Mouse (Mus musculus): ENCODE data around the gene Klf16. TPM values are rescaled to one million over a fixed set of nuclear protein-coding genes. Genes with fewer than 3 reads are reported as not detected.

The Klf16 gene
- polyA plus RNA-seq, 1 experiment from 2014 or later, result 7.2 TPM

DNA sequence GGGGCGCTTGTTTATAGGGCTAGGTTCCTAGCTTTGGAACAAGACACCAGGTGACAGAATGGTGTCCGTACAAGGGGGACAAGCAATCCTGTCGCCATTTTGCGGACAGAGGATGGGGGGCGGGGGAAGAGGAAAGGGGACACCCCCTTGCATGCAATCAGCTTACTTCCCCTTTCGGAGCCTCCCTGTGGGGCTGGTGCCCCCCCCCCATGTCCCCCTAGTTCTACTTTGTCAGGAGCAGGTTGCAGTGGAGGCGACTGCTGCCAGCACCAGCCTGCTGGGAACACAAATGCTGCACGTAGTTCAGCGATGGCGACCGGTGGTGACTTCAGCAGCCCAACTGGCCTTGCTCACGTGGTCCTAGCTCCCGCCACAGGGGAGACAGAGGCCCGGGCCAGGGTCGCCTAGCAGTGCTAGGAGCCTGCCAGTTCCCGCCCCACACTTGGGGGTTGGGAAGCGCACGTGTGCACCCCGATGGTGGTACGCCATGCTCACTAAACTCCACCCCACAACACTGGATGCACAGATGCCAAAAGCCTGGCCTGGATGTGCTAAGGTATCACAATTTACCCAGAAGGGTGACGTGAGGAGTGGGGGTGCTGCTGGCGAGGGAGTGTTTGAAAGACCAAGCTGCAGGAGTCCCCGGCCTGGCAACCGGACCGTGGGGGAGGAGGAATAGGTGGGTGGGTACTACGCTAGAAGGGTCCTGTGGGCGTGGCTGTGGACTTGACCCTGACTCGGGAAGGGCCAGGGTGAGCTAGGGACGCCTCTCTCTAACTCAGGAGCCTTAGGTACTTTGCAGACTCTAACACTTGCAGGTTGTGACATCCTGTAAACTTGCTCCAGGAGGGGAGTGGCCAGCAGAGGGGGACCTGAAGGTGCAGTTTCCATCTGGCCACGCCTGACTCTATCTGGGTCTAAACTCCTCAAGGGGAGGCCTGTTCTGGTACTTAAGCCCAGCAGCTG, 6.0 kb downstream of the Klf16 start:
- Histone ChIP-seq H3K36me3 (ENCODE audit: insufficient read depth, low read length) (no peaks in the 10 kb centered on the region), H3K4me3 (ENCODE audit: low read depth, low read length) (no peak overlapping the region; the same call in 1 of the 2 replicates), H3K4me1 (ENCODE audit: insufficient read depth, low read depth, low read length) (peaks cover 17% of the 10 kb centered on the region), H3K4me2 (replicated peaks; ENCODE audit: low read depth, low read length) (peak overlapping the region; percentile 28), H3K27me3 (replicated peaks; ENCODE audit: insufficient read depth, low read length) (no peaks in the 10 kb centered on the region), H3K9me3 (ENCODE audit: low read length) (no peaks in the 10 kb centered on the region), H3K9ac (replicated peaks; ENCODE audit: low read depth) (no peak overlapping the region), H3K27ac (ENCODE audit: low read length) (no peak overlapping the region)
- 26% methylated on average over 30 of the region's 30 CpGs for WGBS
- DNase-seq (ENCODE audit: low spot score), result peak; percentile 69
- TF ChIP-seq CTCF (IDR thresholded peaks at IDR 0.05), result no peak
- TF ChIP-seq EP300 (IDR thresholded peaks at IDR 0.05), result no peak
- peak; percentile 47 for ATAC-seq

GRCm38 (mm10) chr10:80570419-80570818, 6.7 kb downstream of the Klf16 start:
- H3K27ac ChIP-seq (ENCODE audit: low read length), result no peak overlapping the region
- H3K4me1 ChIP-seq (ENCODE audit: insufficient read depth, low read depth, low read length), result peaks cover 11% of the 10 kb centered on the region; the same call in 1 of the 2 replicates
- 85% methylated on average over 10 of the region's 10 CpGs for WGBS
- H3K36me3 ChIP-seq (ENCODE audit: insufficient read depth, low read length), result no peaks in the 10 kb centered on the region
- TF ChIP-seq EP300 (IDR thresholded peaks at IDR 0.05) (no peak), CTCF (IDR thresholded peaks at IDR 0.05) (no peak)
- H3K4me3 ChIP-seq (ENCODE audit: low read depth, low read length), result no peak overlapping the region
- no peaks in the 10 kb centered on the region for H3K9me3 ChIP-seq (ENCODE audit: low read length)
- ATAC-seq (no peak), DNase-seq (ENCODE audit: low spot score) (no peak)
- H3K4me2 ChIP-seq (replicated peaks; ENCODE audit: low read depth, low read length), result peak overlapping the region; percentile 31
- no peaks in the 10 kb centered on the region for H3K27me3 ChIP-seq (replicated peaks; ENCODE audit: insufficient read depth, low read length)
- no peak overlapping the region for H3K9ac ChIP-seq (replicated peaks; ENCODE audit: low read depth)

DNA sequence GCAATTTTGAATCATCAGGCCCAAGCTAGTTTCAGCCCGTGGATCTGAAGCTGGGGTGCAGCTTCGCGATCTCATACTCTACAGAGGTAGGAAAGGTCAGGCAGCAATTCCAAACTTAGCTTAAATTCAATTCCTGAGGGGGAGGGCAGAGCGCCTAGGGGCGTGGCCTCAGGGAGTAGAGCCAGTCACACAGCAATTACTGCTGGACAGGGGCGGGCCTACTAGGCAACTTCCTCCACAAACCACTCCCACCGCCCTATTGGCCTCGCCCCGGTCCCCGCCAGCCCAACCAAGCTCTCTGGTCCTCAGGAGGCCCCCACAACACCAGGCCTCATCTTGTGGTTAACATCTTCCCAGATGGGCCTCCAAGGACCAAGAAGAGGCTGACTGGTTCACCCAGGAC, 7.5 kb downstream of the Klf16 start:
- ATAC-seq (peak; percentile 78), DNase-seq (ENCODE audit: low spot score) (peak; percentile 93)
- 33% methylated on average over 10 of the region's 10 CpGs for WGBS
- Histone ChIP-seq H3K9me3 (ENCODE audit: low read length) (no peaks in the 10 kb centered on the region), H3K36me3 (ENCODE audit: insufficient read depth, low read length) (no peaks in the 10 kb centered on the region), H3K9ac (replicated peaks; ENCODE audit: low read depth) (no peak overlapping the region), H3K27me3 (replicated peaks; ENCODE audit: insufficient read depth, low read length) (no peaks in the 10 kb centered on the region), H3K4me3 (ENCODE audit: low read depth, low read length) (0 out of 2 replicates have a peak overlapping the region, but pooled peaks have one; percentile 1), H3K4me1 (ENCODE audit: insufficient read depth, low read depth, low read length) (peaks cover 11% of the 10 kb centered on the region; the same call in 1 of the 2 replicates), H3K27ac (ENCODE audit: low read length) (no peak overlapping the region), H3K4me2 (replicated peaks; ENCODE audit: low read depth, low read length) (peak overlapping the region; percentile 31)
- no peak for TF ChIP-seq CTCF (IDR thresholded peaks at IDR 0.05)
- TF ChIP-seq EP300 (IDR thresholded peaks at IDR 0.05), result no peak

DNA sequence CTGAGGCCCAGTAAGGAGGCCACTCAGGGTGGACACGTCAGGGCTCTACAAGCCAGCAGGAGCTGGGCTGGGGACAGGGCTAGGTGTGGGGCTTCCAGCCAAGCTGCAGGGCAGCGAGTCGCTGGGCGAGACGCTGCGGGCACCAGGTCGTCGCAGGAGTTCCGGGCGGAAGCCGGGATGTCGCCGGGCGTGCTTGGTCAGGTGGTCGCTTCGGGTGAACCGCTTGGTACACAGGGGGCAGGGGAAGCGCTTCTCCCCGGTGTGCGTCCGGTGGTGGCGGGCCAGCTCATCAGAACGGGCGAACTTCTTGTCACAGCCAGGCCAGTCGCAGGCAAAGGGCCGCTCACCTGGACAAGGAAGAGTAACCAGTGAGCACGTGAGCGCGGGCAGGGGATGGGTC, 8.2 kb downstream of the Klf16 start:
- H3K4me3 ChIP-seq (ENCODE audit: low read depth, low read length), result no peak overlapping the region
- no peak overlapping the region for H3K9ac ChIP-seq (replicated peaks; ENCODE audit: low read depth)
- DNase-seq (ENCODE audit: low spot score) (no peak), ATAC-seq (no peak)
- H3K4me2 ChIP-seq (replicated peaks; ENCODE audit: low read depth, low read length), result no peak overlapping the region
- H3K4me1 ChIP-seq (ENCODE audit: insufficient read depth, low read depth, low read length), result peaks cover 11% of the 10 kb centered on the region; the same call in 1 of the 2 replicates
- 93% methylated on average over 29 of the region's 29 CpGs for WGBS
- H3K27me3 ChIP-seq (replicated peaks; ENCODE audit: insufficient read depth, low read length), result no peaks in the 10 kb centered on the region
- H3K27ac ChIP-seq (ENCODE audit: low read length), result no peak overlapping the region
- H3K9me3 ChIP-seq (ENCODE audit: low read length), result no peaks in the 10 kb centered on the region
- no peaks in the 10 kb centered on the region for H3K36me3 ChIP-seq (ENCODE audit: insufficient read depth, low read length)
- no peak for TF ChIP-seq CTCF (IDR thresholded peaks at IDR 0.05)

DNA sequence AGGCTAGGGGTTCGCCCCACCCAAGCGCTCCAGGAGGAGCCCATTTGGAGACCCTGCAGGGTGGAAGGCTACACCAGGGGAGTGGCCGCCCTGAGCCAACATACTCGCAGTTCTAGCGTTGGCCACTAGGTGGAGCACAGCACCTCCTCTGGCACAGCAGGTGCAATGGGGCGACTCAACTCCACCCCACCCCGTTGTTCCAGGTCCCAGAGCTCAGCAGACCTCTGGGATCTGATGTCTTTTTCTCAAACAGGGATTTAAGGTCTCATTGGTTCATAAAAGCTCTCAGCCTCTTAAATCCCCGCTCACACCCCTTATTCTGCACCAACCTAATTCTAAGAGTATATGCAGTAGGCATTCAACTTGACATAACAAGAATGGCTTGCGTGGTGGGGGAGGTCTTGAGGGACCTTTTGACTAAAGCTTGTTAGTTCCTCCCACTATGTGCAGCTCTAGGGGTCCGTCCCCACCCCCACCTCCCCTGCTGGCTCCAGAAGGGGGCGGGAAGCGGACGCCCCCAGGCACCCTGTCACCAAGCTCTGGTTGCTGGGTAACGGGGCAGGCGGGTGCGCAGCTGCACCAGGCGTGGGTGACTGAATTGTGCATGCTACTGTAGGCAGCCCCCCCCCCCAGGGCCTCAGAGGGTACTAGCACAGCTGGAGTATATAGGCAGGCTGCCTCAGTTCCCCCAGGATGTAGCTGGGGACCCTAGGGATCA, 10.6 kb downstream of the Klf16 start:
- peak; percentile 48 for ATAC-seq
- WGBS, result 30% methylated on average over 17 of the region's 17 CpGs
- TF ChIP-seq CTCF (IDR thresholded peaks at IDR 0.05), result peak; percentile 97
- TF ChIP-seq EP300 (IDR thresholded peaks at IDR 0.05), result no peak

More for the DNA sequence above, 10.6 kb downstream of the Klf16 start:
- Histone ChIP-seq H3K27ac (ENCODE audit: low read length) (no peak overlapping the region), H3K27me3 (replicated peaks; ENCODE audit: insufficient read depth, low read length) (no peaks in the 10 kb centered on the region), H3K4me1 (ENCODE audit: insufficient read depth, low read depth, low read length) (peaks cover 14% of the 10 kb centered on the region; the same call in 1 of the 2 replicates), H3K4me2 (replicated peaks; ENCODE audit: low read depth, low read length) (no peak overlapping the region), H3K9me3 (ENCODE audit: low read length) (no peaks in the 10 kb centered on the region), H3K9ac (replicated peaks; ENCODE audit: low read depth) (no peak overlapping the region), H3K36me3 (ENCODE audit: insufficient read depth, low read length) (no peaks in the 10 kb centered on the region), H3K4me3 (ENCODE audit: low read depth, low read length) (no peak overlapping the region)
- DNase-seq (ENCODE audit: low spot score), result peak; percentile 84

All from lung, postnatal 0 days (tissue).